Mouse (Mus musculus) ovary, adult 18-20 months (tissue): ENCODE results near the gene Clstn2.
A peak's percentile ranks its signal among the peaks of the same experiment; 100 is the strongest.

Experiments used
- DNase-seq: peaks from one replicate; pipeline ENCODE4 v3.0.0; 2022; ENCODE audit warnings: low spot score, mixed read lengths

Clstn2 gene

GRCm38 (mm10) chr9:98032573-98033272 is at the start of gene Clstn2:
Gene Clstn2, minus strand, starts transcription at chr9:98033181.
- DNase-seq, result peak; percentile 69

GRCm38 (mm10) chr9:98067767-98068166 is 34.8 kb upstream of the Clstn2 start:
- DNase-seq, result no peak

GRCm38 (mm10) chr9:98061646-98062045 is 28.7 kb upstream of the Clstn2 start:
- DNase-seq, result no peak

- no peak for DNase-seq
These were observed 24.3 kb upstream of the Clstn2 start for GRCm38 (mm10) chr9:98057291-98057690.

- no peak for DNase-seq
These were observed 18.4 kb upstream of the Clstn2 start for GRCm38 (mm10) chr9:98051343-98051742.

GRCm38 (mm10) chr9:98033273-98033855 is 383 bp upstream of the Clstn2 start:
- DNase-seq, result peak; percentile 28

- no peak for DNase-seq
These were observed 946 bp downstream of the Clstn2 start for GRCm38 (mm10) chr9:98031898-98032572.

GRCm38 (mm10) chr9:98030715-98031114 is 2.3 kb downstream of the Clstn2 start:
- DNase-seq, result no peak

- DNase-seq, result no peak
These were observed 7.4 kb downstream of the Clstn2 start for GRCm38 (mm10) chr9:98025548-98025947.

GRCm38 (mm10) chr9:98023069-98023468 is 9.9 kb downstream of the Clstn2 start:
- no peak for DNase-seq

GRCm38 (mm10) chr9:98019876-98020275 is 13.1 kb downstream of the Clstn2 start:
- no peak for DNase-seq

- DNase-seq, result no peak
These were observed 14.3 kb downstream of the Clstn2 start for GRCm38 (mm10) chr9:98018687-98019086.

GRCm38 (mm10) chr9:98016576-98016975 is 16.4 kb downstream of the Clstn2 start:
- no peak for DNase-seq

- DNase-seq, result peak; percentile 57
These were observed 36.6 kb downstream of the Clstn2 start for GRCm38 (mm10) chr9:97996349-97996748.

GRCm38 (mm10) chr9:97995723-97996122 is 37.3 kb downstream of the Clstn2 start:
- DNase-seq, result peak; percentile 8

- DNase-seq, result peak; percentile 25
These were observed 40.9 kb downstream of the Clstn2 start for GRCm38 (mm10) chr9:97992131-97992530.

GRCm38 (mm10) chr9:97977339-97977738 is 55.6 kb downstream of the Clstn2 start:
- DNase-seq, result no peak

GRCm38 (mm10) chr9:97974801-97975347 is 58.1 kb downstream of the Clstn2 start:
- DNase-seq, result no peak

- no peak for DNase-seq
These were observed 66.3 kb downstream of the Clstn2 start for GRCm38 (mm10) chr9:97966691-97967090.

- no peak for DNase-seq
These were observed 75.5 kb downstream of the Clstn2 start for GRCm38 (mm10) chr9:97957508-97957907.

GRCm38 (mm10) chr9:97956407-97957106 is 76.4 kb downstream of the Clstn2 start:
- DNase-seq, result no peak

GRCm38 (mm10) chr9:97953746-97954359 is 79.1 kb downstream of the Clstn2 start:
- DNase-seq, result no peak
